Mouse (Mus musculus) c-Kit-negative CD71-positive TER-119-positive erythroid progenitor cells, embryonic 14.5 days (primary cell): ENCODE data around the gene Ufc1.

Source experiments
- DNase-seq: peaks from one replicate; pipeline ENCODE4 v3.0.0-alpha.2; 2013; ENCODE audit warnings: low read depth, low spot score

Ufc1 gene

DNA sequence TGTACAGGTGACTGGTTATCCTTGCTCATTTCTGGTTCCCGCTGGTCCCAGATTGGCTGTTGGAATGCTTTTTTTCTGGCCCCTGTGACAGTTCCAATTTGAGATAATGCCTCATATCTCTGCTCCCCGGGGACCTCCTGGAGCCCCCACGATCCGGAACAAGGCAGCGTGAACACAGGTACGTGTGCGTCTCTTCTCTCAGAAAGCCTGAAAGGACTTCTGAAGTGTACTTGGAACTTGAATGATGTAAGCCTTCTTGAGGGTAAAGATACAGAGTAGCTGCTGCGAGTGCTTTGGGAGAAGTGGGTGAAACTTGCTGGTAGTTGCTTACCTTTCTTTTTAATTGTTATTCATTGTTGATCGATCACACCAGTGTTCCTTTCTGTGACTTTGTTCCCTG is 23.6 kb downstream of the Ufc1 start:
- DNase-seq, result no peak

DNA sequence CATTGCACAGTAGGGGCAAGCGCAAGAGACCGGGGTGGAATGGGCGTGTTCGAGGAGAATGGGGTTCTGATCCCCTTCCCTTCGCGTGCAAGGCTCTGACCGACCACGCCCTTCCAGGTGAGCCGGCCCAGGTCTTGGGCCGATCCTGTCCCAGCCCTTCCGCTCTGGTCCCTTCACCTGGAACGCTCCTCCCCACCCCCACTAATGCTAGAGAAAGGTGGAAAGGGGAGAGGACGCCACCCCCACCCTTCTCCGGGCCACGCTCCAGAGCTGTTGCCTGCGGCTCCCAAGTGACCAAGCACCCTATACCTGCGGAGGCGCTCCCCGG is 24.3 kb downstream of the Ufc1 start:
- no peak for DNase-seq

DNA sequence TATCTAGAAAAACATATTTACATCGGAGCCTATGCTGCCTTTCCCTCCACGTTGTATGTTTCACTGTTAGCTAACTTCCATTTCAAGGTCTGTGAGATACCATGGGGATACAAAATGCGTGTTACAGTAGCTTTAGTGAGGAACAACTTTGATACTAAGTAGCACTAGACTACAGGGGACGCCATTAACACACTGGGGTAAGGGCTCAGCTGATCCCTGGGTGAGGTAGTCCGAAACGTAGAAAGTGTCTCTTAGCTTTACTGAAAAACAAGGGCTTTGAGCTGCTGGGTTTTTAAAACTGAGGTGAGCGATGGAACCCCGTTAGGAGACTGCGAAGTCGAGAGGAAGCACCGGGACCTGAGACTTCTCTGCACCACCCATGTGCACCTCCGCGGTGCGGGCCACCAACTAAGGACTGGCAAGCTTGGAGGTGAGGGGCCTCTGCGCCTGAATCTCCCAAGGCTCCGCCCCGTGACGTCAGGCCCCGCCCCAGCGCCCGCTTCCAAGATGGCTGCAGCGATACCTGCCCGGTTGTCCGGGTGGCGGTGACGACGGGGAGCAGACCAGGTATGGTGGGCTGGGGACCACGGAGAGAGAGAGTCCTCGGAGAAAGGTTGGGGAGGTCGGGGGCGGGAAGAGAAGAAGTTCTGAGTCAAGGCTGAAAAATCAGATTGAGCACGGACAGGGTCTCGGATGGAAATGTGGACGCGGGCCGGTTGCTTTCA is 24.8 kb downstream of the Ufc1 start, which contains the start of gene B4galt3:
Gene B4galt3 (plus strand): TSS at position 481 of the 725 bp plus-strand sequence.
- DNase-seq, result peak; percentile 85

DNA sequence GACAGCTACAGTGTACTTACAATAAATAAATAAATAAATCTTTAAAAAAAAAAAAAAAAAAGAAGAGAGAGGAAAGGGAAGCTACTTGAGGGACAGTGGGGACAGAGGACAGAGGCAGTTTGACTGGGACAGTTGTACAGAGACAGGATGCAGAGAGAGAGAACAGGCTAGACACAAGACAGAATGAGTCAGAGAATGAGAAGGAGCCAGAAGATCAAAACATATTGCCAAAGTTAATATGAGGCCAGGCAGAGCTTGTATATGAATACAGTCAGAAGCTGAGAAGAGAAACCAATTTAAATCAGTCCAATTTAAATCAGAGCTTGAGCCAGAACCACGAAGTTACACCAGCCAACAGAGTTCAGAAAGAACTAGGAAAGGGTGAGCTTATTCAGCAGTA is 26.5 kb downstream of the Ufc1 start:
- DNase-seq, result no peak

DNA sequence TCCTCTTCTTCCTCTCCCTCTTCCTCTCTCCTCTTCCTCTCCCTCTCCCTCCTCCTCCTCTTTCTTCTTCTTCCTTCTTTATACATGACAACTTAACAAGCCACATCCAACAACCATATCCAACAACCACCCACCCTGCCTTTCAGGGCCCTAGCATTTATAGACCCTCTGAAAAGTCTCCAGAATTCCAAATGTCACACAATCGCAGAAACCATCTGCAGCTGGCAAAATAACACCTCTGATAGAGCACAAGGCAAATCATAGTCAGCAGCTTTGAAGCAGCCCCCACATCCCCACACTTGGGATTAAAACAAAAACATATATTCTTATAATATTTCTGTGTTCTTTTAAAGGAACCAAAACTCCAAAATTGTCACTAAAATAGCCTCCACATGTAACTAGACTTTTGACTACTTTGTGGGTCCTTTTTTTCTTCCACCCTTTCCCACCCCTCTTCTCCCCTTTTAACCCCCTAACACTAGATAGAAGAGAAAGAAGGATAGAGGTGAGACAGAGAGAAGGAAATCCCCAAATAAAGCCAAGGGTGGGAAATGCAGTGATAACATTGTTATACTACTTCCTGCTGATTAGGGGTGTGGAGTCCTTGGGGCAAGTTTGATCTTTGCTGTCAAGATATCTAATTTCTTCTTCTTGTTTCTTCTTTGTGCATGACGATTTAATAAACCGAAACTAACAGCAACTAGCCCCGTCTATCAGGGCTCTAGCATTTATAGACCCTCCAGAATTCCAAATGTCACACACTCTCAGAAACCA is 28.7 kb downstream of the Ufc1 start:
- no peak for DNase-seq

DNA sequence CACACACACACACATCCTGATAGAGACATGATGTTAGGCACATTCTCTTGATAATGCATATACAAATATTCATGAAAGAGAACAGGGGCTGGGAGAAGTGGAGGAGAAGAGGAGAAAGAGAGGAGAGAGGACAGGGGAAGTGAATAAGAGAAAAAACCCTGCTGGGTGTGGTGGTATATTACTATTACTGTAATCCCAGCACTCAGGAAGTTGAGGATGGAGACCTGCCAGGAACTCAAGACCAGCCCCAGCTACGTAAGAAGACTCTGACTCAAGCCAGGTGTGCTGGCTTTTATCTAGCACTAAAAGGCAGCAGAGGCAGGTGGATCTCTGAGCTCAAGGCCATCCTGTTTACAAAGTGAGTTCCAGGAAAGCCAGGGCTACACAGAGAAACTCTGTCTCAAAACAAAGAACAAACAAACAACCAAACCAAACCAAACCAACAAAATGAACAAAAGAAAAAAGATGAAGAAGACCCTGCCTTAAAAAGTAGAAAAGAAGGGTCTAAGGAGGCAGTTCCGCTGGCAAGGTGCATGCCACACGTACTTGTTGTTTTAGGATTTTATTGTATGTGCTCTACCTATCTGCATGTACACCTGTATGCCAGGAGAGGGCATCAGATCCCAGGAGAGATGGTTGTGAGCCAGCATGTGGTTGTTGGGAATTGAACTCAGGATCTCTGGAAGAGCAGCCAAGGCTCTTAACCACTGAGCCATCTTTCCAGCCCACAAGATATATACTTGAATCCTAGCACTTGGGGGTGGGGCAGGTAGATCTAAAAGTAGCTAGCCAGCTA is 31.0 kb downstream of the Ufc1 start:
- DNase-seq, result no peak

DNA sequence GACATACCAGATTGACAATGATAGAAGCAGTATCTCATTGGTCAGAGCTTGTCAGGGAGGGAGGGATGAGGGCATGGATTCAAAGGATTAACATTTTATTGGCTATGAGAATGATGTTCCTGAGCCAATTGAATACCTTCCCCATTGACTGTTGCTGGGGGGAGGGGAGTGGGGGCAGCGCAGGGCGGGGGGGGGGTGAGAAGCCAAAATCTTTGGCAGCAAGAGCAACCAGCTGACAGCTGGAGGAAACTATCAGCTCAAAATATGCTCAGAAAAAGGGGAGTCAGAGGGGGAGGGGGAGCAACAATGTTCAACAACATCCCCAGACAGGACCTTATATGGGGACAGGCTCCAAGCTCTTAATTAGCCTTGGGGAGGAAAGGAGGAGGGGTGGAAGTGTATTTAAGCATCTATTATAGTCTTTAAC is 31.6 kb downstream of the Ufc1 start:
- DNase-seq, result no peak

DNA sequence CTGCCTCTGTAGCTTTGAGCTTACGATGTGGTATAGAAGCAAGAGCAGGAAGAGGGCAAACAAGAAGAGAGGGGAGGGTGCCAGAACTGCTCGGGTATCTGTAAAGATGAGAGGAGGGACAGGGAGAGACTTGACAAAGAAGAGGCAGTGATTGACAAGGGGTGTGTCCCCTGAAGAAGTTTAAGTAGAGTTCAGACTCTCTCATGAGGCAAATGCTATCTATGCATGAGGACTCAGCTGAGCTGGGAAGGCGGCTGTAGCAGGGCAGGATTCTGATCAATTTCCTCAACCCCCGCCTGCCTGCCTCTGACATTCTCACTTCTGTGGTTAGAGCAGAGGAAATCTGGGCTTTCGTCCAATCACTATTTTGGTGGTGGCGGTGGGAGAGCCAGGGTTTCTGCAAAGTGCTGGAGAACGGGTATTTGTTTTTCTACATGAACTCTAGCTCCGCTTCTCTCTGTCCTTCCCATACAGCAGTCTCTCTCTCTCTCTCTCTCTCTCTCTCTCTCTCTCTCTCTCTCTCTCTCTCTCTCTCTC is 32.2 kb downstream of the Ufc1 start:
- no peak for DNase-seq

DNA sequence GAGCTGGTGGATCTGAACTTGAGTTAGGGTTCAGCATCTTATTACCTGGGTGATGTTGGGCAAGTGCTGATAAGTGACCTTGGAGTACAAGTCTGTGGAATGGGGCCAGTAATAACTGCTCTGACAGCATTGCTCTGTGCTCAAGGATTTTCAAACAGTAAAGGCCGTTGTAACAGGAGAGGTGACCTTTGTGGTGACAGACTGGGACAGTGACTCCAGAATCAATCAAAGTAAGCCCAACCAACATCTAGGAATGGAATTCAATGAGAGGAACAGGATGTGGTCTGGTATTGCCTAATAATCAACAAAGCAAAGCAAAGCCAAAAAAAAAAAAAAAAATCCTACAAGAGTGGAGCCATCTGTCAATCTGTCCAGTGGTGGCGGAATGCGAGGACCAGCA is 34.5 kb downstream of the Ufc1 start:
- no peak for DNase-seq

DNA sequence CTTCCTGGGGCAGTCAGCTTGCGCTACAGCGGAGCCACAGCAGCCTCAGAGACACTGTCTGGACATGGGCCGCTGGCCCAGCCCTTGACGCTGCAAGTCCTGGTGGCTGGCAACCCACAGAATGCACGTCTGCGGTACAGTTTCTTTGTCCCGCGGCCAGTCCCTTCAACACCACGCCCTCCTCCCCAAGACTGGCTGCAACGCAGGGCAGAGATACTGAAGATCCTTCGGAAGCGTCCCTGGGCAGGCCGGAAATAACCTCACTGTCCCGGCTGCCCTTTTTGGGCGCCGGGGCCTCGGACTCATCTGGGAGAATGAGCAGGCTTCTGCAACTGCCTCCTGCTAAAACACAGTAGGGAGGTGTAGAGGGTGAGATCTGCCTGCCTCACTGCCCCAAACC is 35.9 kb downstream of the Ufc1 start:
- DNase-seq, result no peak

DNA sequence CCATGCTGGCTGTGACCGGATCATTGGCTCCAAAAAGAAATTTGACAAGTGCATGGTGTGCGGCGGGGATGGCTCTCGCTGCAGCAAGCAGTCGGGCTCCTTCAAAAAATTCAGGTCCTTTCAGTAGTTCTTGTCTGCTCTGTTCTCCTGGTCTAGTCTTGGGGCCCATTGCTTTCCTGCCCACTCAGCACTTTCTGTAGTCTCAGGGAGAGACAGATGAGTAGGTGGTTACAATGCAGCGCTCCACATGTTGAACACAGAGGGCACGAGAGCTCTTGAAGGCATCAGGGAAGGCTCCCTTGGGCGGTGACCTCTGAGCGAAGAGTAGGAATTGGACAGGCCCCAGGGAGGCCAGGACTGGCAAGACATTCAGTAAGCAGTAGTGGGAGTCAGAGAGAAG is 37.0 kb downstream of the Ufc1 start:
- DNase-seq, result no peak

DNA sequence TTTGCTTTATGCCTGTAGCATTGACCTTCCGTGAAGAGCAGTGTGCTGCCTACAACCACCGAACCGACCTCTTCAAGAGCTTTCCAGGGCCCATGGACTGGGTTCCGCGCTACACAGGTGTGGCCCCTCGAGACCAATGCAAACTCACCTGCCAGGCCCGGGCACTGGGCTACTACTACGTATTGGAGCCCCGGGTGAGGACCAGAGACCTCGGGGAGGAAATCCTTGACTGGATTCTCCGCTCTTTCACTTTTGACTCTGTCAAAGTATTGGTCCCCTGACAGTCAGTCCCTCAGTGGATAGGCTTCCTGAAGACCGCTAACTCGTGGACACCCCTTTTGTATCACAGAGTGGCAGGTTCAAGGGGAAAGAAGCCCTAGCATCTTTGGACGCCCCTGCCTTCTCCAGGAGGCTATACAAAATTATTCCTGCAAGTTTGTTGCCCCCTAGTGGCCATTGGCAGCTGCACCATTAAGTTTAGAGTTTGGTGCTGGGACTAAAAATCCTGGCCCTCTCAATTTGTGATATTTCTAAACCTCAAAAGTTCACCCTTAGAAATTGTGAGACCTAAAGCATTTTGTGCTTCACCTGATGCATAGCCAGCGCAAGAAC is 37.8 kb downstream of the Ufc1 start:
- DNase-seq, result peak; percentile 60

DNA sequence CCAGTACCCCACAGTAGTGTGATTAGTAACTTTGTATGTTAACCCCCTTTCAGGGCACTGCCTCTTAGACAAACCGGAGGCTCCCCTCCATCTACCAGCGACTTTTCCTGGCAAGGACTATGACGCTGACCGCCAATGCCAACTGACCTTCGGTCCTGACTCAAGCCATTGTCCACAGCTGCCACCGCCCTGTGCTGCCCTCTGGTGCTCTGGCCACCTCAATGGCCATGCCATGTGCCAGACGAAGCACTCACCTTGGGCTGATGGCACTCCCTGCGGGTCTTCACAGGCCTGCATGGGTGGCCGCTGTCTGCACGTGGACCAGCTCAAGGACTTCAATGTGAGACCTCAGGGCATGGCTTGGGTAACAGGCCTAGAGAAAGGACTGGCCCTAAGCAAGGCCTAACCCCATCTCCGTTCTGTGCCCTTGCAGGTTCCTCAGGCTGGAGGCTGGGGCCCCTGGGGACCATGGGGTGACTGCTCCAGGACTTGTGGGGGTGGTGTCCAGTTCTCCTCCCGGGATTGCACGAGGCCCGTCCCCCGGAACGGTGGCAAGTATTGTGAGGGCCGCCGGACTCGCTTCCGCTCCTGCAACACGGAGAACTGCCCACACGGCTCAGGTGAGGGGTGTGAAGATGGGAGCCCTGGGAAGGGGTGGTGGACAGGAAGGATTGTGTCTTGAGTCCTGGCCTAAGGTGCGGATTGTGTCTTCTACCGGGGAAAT is 38.6 kb downstream of the Ufc1 start:
- no peak for DNase-seq

DNA sequence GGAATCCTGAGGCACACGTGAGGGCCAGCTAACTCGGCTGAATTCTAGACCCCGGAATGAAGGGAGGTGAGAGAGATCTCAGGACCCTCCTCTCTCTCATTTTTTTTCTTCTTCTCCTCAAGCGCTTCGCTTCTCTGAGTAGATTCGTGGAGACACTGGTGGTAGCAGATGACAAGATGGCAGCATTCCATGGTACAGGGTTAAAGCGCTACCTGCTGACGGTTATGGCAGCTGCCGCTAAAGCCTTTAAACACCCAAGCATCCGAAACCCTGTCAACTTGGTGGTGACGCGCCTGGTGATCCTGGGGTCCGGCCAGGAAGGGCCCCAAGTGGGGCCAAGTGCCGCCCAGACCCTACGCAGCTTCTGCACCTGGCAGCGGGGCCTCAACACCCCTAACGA is 42.4 kb downstream of the Ufc1 start:
- DNase-seq, result no peak

DNA sequence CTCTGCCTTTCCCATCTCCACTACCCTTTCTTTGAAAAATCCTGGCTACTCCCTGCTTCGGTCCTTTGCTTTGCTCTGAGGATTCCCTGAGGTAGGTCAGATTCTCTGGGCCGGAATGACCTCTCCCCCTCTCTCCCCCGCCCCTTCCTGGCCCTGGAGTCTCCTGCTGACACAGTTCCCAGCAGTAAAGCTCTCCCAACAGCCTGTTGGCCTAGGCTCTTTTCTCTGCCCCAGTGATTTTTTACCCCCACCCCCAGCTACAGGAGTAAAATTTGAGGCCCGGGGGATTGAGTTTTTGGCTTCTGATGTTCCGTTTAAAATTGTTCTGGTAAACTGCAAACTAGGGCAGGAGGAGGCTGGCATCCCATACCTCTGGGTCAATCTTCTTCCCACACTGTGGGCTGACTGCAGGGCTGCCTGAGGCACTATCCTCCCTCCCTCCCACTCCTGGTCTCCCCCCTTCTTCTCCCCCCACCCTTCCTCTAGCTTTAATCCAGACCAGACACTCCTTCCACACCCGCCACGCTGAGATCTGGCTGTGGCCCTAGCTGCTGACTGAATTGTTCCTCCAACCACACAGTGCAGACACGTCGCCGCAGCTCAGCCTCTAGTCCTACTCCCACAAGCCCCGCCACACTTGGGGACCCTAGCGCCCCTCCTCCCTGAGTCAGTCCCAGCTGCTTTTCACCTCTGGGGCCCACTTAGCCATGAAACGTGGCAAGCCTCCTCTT is 43.1 kb downstream of the Ufc1 start:
- DNase-seq, result no peak

DNA sequence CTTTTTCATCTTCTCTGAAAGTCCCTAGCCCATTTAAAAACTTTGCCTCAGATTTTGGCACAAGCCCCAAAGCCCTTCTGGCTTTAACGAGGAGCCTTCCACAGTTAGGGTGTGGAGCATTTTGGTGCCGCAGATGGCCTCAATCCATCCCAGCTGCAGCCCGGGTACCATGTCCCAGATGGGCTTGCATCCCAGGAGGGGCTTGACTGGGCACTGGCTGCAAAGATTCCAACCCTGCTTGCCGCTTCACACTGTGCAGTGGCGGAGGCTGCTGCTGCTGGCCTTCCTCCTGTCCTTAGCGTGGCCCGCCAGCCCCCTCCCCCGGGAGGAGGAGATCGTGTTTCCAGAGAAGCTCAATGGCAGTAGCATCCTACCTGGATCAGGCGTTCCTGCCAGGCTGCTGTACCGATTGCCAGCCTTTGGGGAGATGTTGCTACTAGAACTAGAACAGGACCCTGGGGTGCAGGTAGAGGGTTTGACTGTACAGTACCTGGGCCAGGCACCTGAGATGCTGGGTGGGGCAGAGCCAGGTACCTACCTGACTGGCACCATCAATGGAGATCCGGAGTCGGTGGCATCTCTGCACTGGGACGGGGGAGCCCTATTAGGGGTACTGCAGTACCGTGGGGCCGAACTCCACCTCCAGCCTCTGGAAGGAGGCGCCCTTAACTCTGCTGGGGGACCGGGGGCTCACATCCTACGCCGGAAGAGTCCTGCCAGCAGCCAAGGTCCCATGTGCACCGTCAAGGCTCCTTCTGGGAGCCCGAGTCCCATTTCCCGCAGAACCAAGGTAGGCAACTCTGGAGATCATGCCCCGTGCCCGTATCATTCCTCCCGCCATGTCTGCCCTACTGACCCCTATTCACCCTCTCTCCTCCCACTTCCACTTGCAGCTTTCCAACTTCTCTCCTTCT is 43.9 kb downstream of the Ufc1 start, which contains the start of gene Ndufs2:
Gene Ndufs2 (minus strand): TSS at position 709 of the 914 bp plus-strand sequence.
- DNase-seq, result no peak

DNA sequence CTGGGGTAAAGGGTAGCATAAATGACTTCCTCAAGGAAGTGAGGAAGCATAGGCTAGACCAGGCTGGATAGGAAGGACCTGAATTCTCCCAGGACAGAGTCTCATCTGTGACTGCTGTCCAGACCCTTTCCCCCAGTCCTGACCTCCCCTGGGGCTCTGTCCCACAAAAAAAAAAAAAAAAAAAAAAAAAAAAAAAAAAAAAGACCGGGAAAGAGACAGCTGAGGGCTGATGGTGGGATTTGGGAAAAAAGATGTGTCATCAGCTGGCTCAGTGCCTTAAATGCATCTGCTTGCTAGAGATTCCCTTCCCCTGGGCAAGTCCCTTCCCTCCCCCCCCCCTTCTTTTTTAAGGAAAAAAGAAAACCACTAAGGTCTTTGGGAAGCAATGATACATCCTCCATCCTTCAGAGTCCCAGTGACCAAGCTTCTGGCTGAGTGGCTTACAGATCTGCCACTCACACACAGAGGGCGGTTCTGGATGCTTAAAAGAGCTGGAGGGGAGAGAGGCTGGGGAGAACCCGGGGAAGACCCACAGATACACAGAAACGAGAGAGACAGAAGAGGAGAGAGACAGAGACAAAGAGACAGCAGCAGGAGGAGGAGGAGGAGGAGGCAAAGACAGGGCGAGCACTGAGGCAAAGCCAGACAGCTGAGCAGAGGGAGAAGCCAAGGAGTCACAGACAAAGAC is 44.8 kb downstream of the Ufc1 start, which contains the start of gene Adamts4:
Gene Adamts4 (plus strand): TSS at position 509 of the 688 bp plus-strand sequence.
- no peak for DNase-seq

DNA sequence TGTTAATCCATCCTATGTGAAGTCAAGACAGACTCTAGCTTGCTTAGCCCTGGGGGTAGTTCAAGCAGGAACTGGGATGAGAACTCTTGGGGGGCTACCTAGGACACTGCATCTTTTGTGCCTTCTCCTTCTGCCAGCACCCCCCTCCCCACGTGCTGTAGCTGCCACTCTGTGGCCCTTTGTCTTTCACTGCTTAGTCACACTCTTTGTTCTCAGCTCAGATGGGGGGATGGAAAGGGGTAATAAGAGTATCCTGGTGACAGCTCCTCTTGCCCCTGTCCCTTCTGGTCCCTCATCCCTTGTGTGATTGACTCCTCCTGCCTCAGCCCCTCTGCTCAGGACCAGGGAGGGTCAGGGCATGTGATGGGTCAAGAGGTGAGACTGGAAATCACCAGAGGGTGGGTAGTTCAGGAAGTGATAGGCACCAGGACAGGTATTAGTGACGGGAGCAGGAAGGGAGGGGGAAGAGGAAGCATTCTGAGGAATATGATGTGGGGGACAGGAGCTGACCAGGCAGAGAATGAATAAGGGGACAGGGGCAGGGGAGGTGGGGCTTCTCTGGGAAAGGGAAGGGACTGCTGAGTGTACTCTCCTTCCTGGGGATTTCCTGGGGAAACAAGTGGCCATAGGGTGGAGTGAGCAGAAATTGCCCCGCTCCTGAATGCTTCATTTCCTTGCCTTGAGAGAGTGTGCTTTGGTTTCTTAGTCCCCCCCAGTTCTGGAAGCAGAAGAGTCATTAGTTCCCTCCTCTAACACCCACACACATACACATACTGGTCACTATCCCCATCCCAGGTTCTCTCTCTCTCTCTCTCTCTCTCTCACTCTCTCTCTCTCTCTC is 46.2 kb downstream of the Ufc1 start:
- no peak for DNase-seq
